Mouse (Mus musculus) granulocyte monocyte progenitor cell, adult 5-6 weeks (primary cell): ENCODE measurements around the gene Mgam. TPM values are rescaled to one million over a fixed set of nuclear protein-coding genes. Genes with fewer than 3 reads are reported as not detected.
"Not testable (repeated sequence)": the region's sequence is repeated elsewhere in the genome, so short reads cannot be mapped to it uniquely, and the experiment has no call there.

Experiments used
- ATAC-seq: replicated peaks from 2 replicates; pipeline ENCODE4 v1.8.0; 2016; ENCODE audit warnings: mild to moderate bottlenecking, moderate TSS enrichment, inconsistent platforms; ENCODE audit not compliant: poor library complexity, severe bottlenecking
- total RNA-seq, 2 experiments: library from RNA; stranded (forward) in 1 of 2; stranded (reverse) in 1 of 2; fragments of 200-712, 200-1000 nt in 1 of 2; fragments of >200 nt in 1 of 2; fragmentation: Nextera tagmentation in 1 of 2; gene quantifications; 2 replicates each; pipeline ENCODE4 v1.2.3; 2014 to 2017

The Mgam gene
- total RNA-seq (2014; fragmentation: Nextera tagmentation) (18.1 and 21.7 TPM in 2 replicates), total RNA-seq (2017) (63.1 and 63.3 TPM in 2 replicates)

- peak; percentile 94 for ATAC-seq
Measured at GRCm38 (mm10) chr6:40628406-40629000, at the start of gene Mgam. Mgam (plus strand) TSS chr6:40628831.

- ATAC-seq, result peak; percentile 76
Measured at GRCm38 (mm10) chr6:40584336-40584735, 44.3 kb upstream of the Mgam start.

- ATAC-seq, result peak; percentile 57
Measured at GRCm38 (mm10) chr6:40585645-40586044, 43.0 kb upstream of the Mgam start, which contains the start of gene Clec5a. Clec5a (minus strand) TSS chr6:40585821.

- peak; percentile 89 for ATAC-seq
Measured at GRCm38 (mm10) chr6:40588346-40588745, 40.3 kb upstream of the Mgam start.

GRCm38 (mm10) chr6:40594804-40595550, 33.7 kb upstream of the Mgam start:
- ATAC-seq, result peak; percentile 99

GRCm38 (mm10) chr6:40598546-40598945, 30.1 kb upstream of the Mgam start:
- ATAC-seq, result not testable (repeated sequence)

- ATAC-seq, result no peak; the same call in 1 of the 2 replicates
Measured at GRCm38 (mm10) chr6:40607431-40607830, 21.2 kb upstream of the Mgam start.

- no peak for ATAC-seq
Measured at GRCm38 (mm10) chr6:40610244-40610643, 18.4 kb upstream of the Mgam start.

GRCm38 (mm10) chr6:40613260-40613852, 15.3 kb upstream of the Mgam start, which contains the start of gene Tas2r138:
Tas2r138 (minus strand) TSS chr6:40613310.
- ATAC-seq, result peak; percentile 80

- peak; percentile 69 for ATAC-seq
Measured at GRCm38 (mm10) chr6:40617965-40618364, 10.7 kb upstream of the Mgam start.

- ATAC-seq, result no peak
Measured at GRCm38 (mm10) chr6:40626111-40626510, 2.5 kb upstream of the Mgam start.

GRCm38 (mm10) chr6:40634640-40635071, 6.0 kb downstream of the Mgam start:
- ATAC-seq, result no peak

- ATAC-seq, result no peak
Measured at GRCm38 (mm10) chr6:40635559-40635958, 6.9 kb downstream of the Mgam start.

- ATAC-seq, result no peak
Measured at GRCm38 (mm10) chr6:40637755-40638154, 9.1 kb downstream of the Mgam start.

GRCm38 (mm10) chr6:40640710-40641538, 12.3 kb downstream of the Mgam start:
- ATAC-seq, result peak; percentile 94

- ATAC-seq, result no peak
Measured at GRCm38 (mm10) chr6:40645701-40646100, 17.1 kb downstream of the Mgam start.

- no peak for ATAC-seq
Measured at GRCm38 (mm10) chr6:40650953-40651352, 22.3 kb downstream of the Mgam start.

GRCm38 (mm10) chr6:40660930-40661329, 32.3 kb downstream of the Mgam start:
- no peak for ATAC-seq

- ATAC-seq, result peak; percentile 97
Measured at GRCm38 (mm10) chr6:40689180-40689579, 60.5 kb downstream of the Mgam start.

- ATAC-seq, result not testable (repeated sequence)
Measured at GRCm38 (mm10) chr6:40692007-40692406, 63.4 kb downstream of the Mgam start.
